Mouse (Mus musculus) lung, adult 2 months (tissue): ENCODE results near the gene Tmc4. TPM values are rescaled to one million over a fixed set of nuclear protein-coding genes. Genes with fewer than 3 reads are reported as not detected.

ENCODE experiments used
- DNase-seq: peaks from one replicate; pipeline ENCODE4 v3.0.0; 2022
- H3K4me1 ChIP-seq: fragments of 200-500 bp; 2 replicates; pipeline ENCODE4 v1.6.1; 2011; ENCODE audit warnings: low read length; ENCODE audit not compliant: control insufficient read depth, insufficient read depth
- H3K4me3 ChIP-seq: fragments of 200-500 bp; replicated peaks from 2 replicates; pipeline ENCODE3; 2011; ENCODE audit warnings: low read depth, mild to moderate bottlenecking, control low read depth, low read length; ENCODE audit errors: extremely low read depth
- CTCF ChIP-seq: fragments of 200-500 bp; IDR thresholded peaks from 2 replicates; pipeline ENCODE4 v1.5.1; 2011; ENCODE audit warnings: mild to moderate bottlenecking, low read length, control low read depth; ENCODE audit not compliant: insufficient read depth
- POLR2A ChIP-seq: fragments of 200-500 bp; IDR thresholded peaks from 2 replicates; pipeline ENCODE4 v1.6.1; 2011; ENCODE audit warnings: low read depth, mild to moderate bottlenecking, control low read depth, low read length, borderline replicate concordance; ENCODE audit errors: extremely low read depth
- WGBS: fragments of 180-500 bp; shearing (Covaris S2); methylation state at CpG from one replicate; pipeline ENCODE4 v1.1.7; 2018; 5-methylcytosine and 5-hydroxymethylcytosine counted together
- polyA plus RNA-seq: library from polyadenylated mRNA; depleted of rRNA; stranded (reverse); fragments of >200 nt; gene quantifications from 2 replicates; pipeline ENCODE4 v1.2.3, GENCODE M21; 2012; rRNA removed

The Tmc4 gene
- polyA plus RNA-seq, 1 experiment: 83.7 TPM

- 39% methylated on average over 6 of the region's 6 CpGs for WGBS
- Histone ChIP-seq H3K4me1 (no peaks in the 10 kb centered on the region), H3K4me3 (no peak overlapping the region)
- TF ChIP-seq CTCF (0 out of 2 replicates have a peak, but pooled peaks have one; percentile 14), POLR2A (no peak)
- no peak for DNase-seq
Observed at GRCm38 (mm10) chr7:3616389-3617241, 60.7 kb downstream of the Tmc4 start.

GRCm38 (mm10) chr7:3616057-3616388 is 61.3 kb downstream of the Tmc4 start, which contains the start of gene Oscar:
TSS of gene Oscar (minus strand) at chr7:3616157.
- TF ChIP-seq POLR2A: no peak
- no peak for TF ChIP-seq CTCF
- H3K4me3 ChIP-seq: no peak within 1 kb of the TSS
- H3K4me1 ChIP-seq: no peaks in the 10 kb centered on the region
- WGBS: 70% methylated on average over 4 of the region's 4 CpGs
- no peak for DNase-seq

Other genes starting within 250 kb of the Tmc4 start
- 0.07 and 0.25 TPM in 2 replicates for gene Tarm1, start 174.9 kb downstream of the Tmc4 start, polyA plus RNA-seq
- gene Oscar, start 61.4 kb downstream of the Tmc4 start, polyA plus RNA-seq: 0.18 and 0.28 TPM in 2 replicates
- gene Ndufa3, start 60.2 kb downstream of the Tmc4 start, polyA plus RNA-seq: 151 and 167 TPM in 2 replicates
- gene Tfpt, start 47.6 kb downstream of the Tmc4 start, polyA plus RNA-seq: 6.3 and 8.2 TPM in 2 replicates
- gene Prpf31, start 47.6 kb downstream of the Tmc4 start, polyA plus RNA-seq: 19.2 and 24.9 TPM in 2 replicates
- 59.6 and 62.2 TPM in 2 replicates for gene Cnot3, start 32.3 kb downstream of the Tmc4 start, polyA plus RNA-seq
- gene Leng1, start 11.7 kb downstream of the Tmc4 start, polyA plus RNA-seq: 3.0 and 3.8 TPM in 2 replicates
- gene Tsen34, start 15.3 kb upstream of the Tmc4 start, polyA plus RNA-seq: 100.0 and 102 TPM in 2 replicates
- 59.9 and 60.1 TPM in 2 replicates for gene Mboat7, start 16.0 kb upstream of the Tmc4 start, polyA plus RNA-seq
- gene Rps9, start 26.4 kb upstream of the Tmc4 start, polyA plus RNA-seq: 1,077 and 1,126 TPM in 2 replicates
- gene Pirb, start 42.8 kb upstream of the Tmc4 start, polyA plus RNA-seq: 15.3 and 27.7 TPM in 2 replicates
- gene Gm15448, start 148.1 kb upstream of the Tmc4 start, polyA plus RNA-seq: 0.78 and 1.4 TPM in 2 replicates
- gene Pira2, start 167.5 kb upstream of the Tmc4 start, polyA plus RNA-seq: 1.4 and 2.8 TPM in 2 replicates
- gene Gm14548, start 220.6 kb upstream of the Tmc4 start, polyA plus RNA-seq: 2.4 and 5.1 TPM in 2 replicates
- 4.0 and 4.3 TPM in 2 replicates for gene Lilra6, start 237.9 kb upstream of the Tmc4 start, polyA plus RNA-seq